Mouse (Mus musculus) frontal cortex, postnatal 36 days (tissue): ENCODE results near the gene Cct8l1.
A peak's percentile ranks its signal among the peaks of the same experiment; 100 is the strongest.

Experiments used
- DNase-seq, 2 experiments: peaks; one replicate each; pipeline ENCODE4 v3.0.0; 2022; ENCODE audit warnings: low spot score in 2 of 2

The Cct8l1 gene

DNA sequence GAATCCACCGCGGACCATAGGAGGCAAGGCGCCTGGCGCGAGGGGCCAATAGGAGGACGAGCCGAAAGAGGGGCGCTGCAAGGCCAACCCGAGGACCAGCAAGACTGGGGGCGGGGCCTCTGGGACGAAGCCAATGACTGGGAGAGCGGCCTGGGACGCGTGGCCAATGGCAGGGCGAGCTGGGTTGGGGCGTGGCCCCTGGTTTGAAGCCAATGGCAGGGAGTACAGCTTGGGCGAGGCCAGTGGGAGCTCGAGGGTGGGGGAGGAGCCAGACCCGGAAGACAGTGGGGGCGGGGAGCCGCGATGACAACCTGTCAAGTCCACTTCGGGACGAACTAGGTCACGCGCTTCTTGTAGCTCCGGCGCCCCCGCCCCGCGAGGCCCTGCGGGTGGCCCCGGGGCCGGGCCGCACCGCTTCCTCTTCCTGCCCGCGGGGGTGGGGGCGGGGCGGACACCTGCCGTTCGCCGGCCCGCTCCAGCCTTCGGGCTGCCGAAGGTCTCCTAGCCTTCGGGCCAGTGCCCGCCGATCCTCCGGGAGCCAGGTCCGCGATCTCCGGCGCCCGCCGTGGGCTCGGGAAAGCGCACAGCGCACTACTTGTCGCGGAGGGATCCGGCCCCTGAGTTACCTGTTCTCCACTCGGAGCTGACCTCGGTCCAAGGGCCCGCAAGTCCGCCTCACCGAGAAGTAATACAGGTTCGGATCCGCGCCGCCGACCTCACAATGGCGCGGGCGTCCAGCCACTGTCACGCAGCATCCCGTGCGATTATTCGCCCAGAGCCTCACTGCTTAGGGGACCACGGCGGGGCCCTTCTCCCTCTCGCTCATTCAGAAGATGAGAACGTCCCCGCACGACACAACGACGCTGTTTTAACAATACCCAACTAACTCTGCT is 13.9 kb downstream of the Cct8l1 start:
- peak; percentile 99 for DNase-seq

DNA sequence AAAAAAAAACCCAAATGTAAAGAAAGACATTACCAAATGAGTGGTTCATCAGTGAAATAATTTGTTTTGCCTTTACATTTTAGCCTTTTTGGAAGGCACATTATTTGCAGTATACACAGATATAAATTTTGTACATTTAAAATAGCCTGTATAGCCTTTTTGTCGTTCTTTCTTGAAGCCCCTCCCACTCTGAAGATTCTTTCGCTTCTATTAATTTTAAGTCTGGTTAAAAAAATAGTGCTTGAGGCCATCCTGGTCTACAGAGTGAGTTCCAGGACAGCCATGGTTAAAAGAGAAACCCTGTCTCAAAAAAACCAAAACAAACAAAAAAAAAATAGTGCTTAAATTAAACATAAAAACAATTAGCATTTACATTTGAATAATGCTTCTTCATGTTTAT is 14.8 kb downstream of the Cct8l1 start:
- no peak for DNase-seq

DNA sequence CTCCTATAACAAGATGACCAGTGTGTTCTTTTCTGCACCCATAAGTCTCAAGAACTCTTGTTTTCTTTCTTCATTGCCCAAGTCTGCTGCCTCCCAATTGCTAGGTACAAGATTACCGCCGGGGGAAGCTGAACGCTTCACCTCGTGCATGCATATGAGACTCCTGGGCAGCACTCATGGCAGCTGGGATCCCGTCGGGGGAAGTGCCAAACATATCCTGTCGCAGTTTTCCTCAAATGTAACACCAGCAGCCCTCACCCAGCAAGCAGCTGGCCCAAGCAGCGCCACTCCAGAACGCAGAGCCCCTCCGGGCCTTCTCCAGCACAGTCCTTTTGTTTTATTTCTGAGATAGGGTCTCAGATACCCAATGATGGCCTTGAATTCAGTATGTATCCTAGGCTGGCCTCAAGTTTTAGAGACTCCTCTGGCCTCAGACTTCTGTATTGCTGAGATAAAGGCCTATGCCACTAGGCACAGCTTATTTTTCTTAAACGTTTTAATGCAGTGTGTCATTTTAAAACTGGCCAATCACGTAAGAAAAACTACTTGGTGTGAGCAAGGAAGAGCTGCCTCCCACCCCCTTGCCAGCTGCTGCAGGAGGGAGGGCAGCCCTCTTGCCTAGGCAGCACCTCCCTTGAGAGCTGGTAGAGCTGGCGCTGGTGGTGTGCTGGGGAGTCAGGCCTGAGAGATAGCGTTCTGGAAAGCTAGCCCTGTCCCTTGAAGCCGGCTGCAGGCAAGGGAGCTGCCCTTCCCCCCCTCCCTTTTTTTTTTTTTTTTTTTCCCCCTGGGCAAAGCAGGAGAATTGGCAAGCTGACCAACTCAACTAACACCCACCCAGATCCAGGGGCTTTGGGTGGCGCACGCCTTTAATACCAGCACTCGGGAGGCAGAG is 16.6 kb downstream of the Cct8l1 start:
- peak; percentile 11 to 17 for DNase-seq

DNA sequence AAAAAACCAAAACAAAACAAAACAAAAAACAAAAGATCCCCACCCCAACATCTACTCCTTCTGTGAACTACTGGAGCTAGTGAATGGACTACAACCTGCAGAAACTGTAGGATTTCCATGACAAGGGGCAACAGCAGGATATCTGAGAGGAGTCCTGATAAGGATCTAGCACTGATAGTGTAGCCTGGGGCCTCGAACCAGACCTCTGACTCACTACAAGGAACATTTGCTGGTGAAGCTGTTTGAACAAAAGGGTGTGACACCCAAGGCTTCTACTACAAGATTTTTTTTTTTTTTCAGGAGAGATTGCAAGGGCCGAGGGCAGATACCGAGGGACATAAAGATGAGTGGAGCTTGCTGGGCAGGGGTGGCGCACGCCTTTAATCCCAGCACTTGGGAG is 17.4 kb downstream of the Cct8l1 start:
- DNase-seq: no peak

DNA sequence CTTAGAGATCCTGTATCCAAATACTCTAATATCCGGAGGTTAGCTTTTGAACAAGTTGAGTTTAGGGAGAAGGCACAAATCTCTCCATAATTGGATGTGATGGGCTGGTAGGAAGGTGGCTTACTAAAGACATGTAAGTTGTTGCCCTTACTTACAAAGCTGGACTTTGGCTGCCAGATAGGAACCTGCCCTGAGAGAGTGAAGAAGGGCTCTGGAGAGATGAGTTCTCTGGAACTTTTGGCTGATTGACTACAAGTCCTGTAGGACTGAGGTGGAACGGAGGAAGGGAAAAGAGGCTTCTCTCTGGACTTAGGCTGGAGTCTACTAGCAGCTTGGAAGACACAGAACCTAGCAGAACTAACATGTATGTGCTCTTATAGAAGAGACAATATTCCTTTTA is 19.7 kb downstream of the Cct8l1 start:
- no peak for DNase-seq

DNA sequence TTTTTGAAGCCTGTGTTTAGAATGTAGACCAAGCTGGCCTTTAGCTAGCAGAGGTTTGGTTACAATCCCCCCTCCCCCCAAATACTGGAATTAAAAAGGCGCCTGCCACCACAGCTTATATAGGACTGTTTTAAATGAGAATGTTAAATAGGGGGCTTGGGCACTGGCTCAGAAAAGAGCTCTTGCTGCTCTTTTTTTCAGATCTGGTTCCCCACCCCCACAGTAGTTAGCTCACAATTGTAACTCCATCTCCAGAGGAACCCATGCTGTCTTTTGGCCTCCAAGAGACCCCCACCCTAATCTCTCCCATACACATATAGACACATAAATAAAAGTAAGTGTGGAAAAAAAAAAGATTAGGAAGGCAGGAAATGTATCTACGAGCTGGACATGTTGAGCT is 20.6 kb downstream of the Cct8l1 start:
- DNase-seq: no peak

DNA sequence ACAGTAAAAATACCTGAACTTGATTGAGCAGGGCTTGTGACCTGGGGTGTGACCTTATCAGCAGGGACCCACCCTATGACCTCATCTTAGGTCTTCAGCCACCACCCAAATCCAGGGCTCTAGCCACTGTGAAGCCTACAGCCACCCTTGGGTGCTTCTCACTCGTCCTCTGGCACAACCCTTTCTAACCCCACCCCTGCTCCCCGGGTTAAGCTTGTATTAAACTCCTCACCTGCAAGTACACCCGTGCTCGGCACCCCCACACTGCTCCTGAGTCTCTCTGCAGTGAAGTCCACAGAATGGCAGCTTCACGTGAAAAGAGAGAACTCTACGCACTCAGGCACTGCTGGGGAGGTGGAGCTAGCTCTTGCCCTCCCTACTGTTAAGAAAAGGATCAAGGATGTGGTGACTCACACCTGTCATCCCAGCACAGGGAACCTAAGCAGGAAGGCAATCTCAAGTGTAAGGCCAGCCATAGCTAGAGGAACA is 21.1 kb downstream of the Cct8l1 start:
- no peak for DNase-seq

DNA sequence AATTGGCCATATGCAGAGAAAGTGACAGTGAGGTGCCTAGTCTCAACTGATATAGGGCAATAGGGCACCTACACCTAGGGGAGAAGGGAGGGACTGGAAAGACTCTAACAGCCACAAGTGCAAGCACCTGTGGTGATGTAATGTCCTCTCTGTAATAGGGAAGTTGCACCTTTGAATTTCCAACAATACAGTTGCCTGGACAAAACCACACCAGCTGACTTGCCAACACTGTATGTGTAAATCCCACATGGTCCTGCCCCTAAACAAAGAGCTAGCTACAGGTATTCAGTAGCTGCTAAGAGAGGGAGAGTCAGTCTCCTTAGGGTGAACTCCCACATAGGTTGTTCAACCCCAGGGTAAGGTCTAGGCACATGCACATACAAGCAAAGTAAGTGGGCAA is 24.5 kb downstream of the Cct8l1 start:
- no peak for DNase-seq

DNA sequence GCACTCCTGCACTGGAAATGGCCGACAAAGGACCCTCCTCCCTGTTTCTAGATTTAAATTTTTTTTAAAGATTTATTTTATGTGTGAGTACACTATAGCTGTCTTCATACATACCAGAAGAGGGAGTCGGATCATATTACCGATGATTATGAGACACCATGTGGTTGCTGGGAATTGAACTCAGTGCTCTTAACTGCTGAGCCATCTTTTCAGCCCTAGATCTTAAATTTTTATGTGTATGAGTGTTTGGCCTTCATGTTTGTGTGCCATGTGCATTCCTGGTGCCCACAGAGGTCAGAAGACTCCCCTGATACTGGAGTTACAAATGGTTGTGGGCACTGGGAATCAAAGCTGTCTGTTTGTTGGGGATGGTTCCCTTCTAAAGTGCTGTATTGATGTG is 25.1 kb downstream of the Cct8l1 start:
- DNase-seq: no peak

DNA sequence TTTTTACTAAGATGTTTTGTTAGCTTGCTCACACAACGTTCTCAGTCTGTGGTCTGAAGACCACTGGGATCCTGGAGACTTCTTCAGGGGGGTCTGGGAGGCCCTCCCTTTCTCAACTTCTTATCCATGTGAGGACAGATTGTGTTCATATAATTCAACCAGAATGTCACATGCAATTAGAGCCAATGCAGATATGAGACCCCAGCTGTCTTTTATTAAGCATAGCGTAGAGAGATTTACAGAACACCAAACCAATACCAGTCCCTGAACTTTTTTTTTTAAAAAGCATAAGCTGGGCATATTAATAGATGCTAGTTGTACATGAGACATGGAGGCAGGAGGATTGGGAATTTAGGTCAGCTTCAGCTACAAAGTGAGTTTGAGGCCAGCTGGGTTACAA is 25.8 kb downstream of the Cct8l1 start:
- no peak for DNase-seq

DNA sequence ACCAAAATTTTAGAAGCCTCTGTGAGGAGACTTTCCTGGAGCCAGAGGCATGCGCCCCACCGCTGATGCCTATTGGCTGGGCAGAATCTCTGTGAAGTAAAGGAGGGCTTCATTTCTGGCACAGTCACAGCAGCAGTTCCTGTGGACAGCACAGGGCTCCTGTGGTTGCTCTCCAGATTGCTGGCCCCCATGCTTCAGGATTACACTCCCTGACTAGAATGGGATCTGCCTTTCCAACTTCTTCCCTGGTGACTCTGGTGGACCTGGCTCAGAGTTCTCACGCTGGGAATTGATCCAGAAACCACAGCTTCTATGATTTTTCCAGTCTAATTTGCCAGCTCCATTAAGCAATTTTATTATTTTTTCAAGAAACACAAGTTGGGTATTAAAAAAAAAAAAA is 28.2 kb downstream of the Cct8l1 start:
- no peak for DNase-seq

DNA sequence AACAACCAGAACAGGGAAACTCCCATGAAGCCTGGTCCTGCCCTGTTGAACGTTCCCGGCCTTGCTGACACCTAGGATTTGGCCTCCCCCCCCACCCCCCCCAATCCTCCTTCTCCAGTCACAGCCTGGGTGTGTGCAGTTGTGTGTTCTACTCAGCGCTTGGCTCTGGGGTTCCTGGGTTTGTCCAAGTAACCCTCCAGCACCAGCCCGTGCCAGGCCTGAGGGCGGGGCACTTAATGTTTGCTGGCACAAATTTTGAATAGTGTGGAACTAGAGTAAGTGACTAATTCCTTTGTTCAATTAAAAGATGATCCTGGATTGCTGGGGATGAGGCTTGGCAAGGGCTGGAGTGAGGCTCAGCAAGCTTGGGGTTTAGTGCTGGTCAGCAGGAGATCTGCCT is 28.7 kb downstream of the Cct8l1 start:
- no peak for DNase-seq

DNA sequence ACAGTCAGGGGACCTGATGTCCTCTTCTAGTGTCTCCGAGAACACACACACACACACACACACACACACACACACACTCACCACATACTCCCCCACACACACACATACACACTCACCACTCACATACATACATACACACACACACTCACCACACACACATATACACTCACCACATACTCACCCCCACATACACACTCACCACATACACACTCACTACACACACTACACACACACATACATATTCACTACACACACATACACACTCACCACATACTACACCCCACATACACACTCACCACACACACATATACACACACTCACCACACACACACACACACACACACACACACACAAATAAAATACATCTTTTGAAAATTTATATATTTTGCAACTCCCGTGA is 31.0 kb downstream of the Cct8l1 start:
- DNase-seq: no peak

DNA sequence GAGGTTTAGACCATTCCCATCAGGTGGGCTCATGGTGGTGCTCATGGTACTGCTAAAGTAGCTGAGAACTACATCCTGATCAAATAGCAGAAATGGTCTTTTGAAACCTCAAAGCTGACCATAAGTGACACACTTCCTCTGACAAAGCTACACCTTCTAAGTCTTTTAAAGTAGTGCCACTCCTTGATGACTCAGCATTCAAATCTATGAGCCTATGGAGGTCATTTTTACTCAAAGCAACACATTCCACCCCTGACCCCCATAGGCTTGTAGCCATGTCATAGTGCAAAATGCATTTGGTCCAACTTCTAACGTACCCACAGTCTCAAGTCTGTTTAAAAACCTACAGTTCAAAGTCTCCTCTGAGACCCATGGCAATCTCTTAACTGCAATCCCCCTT is 35.0 kb downstream of the Cct8l1 start:
- DNase-seq: no peak

DNA sequence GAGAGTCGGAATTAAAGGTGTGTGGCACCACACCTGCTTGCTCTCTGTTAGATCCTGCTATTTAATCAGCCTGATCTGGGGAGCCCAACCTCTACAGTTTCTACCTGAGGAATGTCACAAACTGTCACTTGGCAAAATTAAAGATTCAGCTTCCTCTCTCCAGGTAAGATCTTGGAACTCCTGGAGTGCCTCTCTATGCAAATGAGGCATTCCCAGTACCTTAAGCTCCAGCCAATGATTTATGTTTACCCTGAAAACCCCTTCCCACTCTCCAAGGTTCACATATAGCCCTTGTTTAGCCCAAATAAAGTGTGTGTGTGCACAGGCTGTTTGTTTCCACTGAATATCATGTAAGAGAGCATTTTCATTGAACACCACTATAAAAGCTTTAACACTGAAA is 38.3 kb downstream of the Cct8l1 start:
- DNase-seq: no peak

DNA sequence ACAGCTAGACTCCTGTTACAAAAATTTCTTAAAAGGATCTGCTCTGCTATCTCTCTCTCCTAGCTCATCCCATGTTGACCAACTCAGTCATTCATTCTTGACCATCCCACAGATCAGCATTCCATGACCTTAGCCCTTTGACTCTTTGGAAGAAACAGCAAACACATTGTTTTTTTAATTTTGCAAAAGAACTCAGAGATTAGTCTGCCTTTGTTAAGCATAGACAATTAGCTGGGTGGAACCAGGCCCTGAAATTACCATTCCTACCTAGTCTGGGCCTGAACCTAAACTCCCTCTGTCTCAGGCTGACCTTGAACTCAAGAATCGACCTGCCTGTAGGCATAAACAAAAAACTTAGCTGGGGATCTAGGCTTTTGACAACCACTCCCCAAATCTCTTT is 38.8 kb downstream of the Cct8l1 start:
- no peak for DNase-seq

DNA sequence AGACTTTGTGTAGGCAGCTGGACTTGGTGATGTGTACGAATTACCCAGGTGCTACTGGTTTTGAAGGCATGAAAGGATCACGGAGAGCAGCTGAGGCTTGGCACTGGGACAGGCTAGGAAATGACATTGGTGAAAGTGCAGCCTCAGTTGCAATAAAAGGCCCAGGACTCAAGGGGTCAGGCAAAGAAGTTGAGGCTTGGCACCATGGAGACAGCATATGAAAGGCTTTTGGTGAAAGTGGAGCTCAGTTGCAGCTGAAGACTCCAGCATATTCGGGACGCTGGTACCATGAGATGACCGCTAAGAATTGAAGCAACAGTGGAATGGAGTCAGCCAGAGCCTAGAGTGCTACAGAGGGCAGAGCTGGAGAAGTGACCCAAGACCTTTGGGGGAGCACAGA is 39.8 kb downstream of the Cct8l1 start:
- no peak for DNase-seq

DNA sequence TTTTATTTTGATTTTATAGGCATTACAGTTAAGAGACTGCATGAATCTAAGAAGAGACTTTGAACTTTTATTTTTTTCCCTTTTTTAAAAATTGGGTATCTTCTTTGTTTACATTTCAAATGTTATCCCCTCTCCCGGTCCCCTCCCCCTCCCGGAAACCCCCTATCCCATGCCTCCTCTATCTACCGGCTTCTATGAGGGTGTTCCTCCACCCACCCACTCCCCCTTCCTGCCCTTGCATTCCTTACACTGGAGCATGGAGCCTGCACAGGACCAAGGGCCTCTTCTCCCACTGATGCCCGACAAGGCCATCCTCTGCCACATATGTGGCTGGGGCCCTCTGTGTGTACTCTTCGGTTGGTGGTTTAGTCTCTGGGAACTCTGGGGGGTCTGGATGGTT is 40.5 kb downstream of the Cct8l1 start:
- DNase-seq: no peak
